Mouse (Mus musculus) CD8-positive naive resting alpha-beta T cell, adult 2 months (primary cell): ENCODE results near the gene Csta1.
"Not testable (repeated sequence)": the region's sequence is repeated elsewhere in the genome, so short reads cannot be mapped to it uniquely, and the experiment has no call there.

Experiments
- DNase-seq, 2 experiments: peaks; one replicate each; pipeline ENCODE4 v3.0.0; 2022; ENCODE audit warnings: low read depth in 2 of 2, low spot score in 2 of 2

Csta1 gene

GRCm38 (mm10) chr16:36131141-36131540, at the start of gene Csta1:
TSS of gene Csta1 (minus strand) at chr16:36131241.
- no peak for DNase-seq

DNA sequence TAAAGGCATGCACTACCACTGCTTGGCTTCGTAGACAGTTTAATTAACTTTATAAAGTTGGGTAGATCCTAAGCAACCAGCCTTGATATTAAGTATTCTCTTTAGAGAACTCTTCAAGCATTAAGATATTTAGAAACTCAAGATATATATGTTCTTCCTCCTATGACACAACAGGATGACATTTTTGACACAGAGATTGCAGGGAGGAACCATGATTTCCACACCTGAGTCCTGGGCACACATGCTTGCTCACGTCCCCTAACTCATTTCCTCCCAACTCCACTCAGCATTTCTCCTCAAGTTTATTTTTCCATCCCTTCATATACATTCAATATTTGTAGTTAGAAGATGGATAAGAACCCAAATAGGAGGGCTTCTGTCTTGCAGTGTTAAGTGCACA, 48.9 kb upstream of the Csta1 start:
- no peak for DNase-seq

DNA sequence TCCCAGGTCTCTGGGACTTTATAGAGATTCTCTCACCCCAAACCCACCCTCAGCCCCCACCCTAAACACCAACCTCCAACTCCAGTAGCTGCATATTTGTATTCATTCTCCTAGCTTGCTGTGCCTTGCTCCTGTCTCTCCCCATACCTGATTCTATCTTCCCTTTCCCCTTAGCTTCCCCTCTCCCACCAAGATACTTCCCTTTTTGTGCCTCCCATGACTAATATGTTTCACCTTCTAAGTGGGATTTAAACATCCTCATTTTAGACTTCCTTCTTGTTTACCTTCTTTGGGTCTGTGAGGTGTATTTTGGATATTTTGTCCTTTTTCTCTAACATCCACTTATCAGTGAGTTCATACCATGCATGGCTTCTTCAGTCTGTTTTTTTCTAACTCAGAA, 45.1 kb upstream of the Csta1 start:
- no peak for DNase-seq

GRCm38 (mm10) chr16:36167841-36168240, 36.8 kb upstream of the Csta1 start:
- DNase-seq: not testable (repeated sequence)

DNA sequence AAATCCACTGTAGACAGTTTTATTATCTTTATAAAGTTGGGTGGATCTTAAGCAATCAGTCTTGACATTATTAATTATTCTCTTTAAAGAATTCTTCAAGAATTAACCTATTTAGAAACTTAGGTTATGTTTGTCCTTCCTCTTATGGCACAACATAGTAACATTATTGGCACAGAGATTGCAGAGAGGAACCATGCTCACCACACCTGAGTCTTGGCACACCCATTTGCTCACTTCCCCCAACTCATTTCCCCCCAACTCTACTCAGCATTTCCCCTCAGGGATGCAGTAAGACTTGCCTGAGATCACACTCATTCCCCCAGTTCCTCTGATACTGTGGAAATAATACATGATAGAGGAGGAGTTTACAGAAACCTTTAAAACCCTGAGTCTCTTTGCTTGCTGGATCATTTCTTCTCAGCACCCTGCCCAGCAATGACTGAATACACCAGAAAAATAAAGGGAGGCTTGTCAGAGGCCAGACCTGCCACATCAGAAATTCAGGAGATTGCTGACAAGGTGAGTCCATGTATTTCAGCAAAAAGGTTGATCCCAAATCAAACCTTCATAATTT, 25.4 kb upstream of the Csta1 start, which contains the start of gene Stfa2l1:
Gene Stfa2l1, plus strand, starts transcription at position 410 of the 574 bp plus-strand sequence.
- no peak for DNase-seq

- DNase-seq: no peak
Observed at GRCm38 (mm10) chr16:36138201-36138600, 7.2 kb upstream of the Csta1 start.

GRCm38 (mm10) chr16:36128092-36128491, 2.9 kb downstream of the Csta1 start:
- DNase-seq: no peak

GRCm38 (mm10) chr16:36115751-36116150, 15.3 kb downstream of the Csta1 start:
- not testable (repeated sequence) for DNase-seq

- DNase-seq: not testable (repeated sequence)
Observed at GRCm38 (mm10) chr16:36111486-36111885, 19.6 kb downstream of the Csta1 start.

DNA sequence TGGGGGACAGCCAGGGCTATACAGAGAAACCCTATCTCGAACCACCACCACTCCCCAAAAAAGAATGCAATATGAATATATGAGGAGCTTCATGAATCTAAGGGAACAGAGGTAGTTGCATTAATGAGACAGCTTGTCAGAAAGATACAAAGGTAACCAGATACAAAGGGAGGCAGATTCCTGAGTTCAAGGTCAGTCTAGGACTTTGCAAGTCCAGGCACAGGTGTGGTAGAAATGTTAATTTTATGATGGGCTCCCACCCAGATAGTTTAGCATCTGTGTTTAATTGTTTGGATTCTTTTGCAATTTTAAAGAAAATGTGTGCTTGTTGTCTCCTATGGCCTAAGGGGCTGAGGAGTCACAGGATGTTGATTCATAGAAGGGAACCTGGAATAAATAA, 28.8 kb downstream of the Csta1 start:
- DNase-seq: no peak

GRCm38 (mm10) chr16:36101526-36101925, 29.5 kb downstream of the Csta1 start:
- no peak for DNase-seq

DNA sequence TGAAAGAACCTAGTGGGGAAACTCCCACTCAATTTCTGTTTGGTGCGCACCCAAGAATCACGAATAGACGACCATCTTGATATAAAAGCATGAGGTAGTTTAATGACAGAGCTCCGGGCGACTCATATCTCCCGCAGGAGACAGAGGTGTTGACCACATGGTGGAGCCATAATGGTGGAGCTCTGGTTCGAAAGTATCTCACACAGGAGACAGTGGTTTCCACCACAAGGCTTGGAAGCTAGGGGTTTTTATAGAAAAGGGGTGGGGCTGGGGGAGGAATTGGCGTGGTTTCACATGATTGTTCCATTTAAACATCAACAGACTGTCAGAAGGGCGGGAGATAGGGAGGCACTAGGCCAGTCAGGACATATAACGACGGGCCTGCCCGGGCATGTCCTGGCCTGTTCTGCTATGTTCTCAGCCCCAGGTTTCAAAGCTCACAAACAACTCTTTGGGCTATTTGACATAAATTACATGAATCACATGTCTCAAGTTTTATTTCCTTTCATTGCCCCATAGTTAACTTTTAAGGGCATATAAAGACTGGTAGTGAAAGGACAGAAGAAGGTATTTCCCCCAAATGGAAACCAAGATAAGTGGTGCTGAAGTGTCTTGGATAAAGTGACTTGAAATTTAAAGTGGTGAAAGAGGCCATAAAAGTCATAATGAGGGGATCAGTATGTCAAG, 33.1 kb downstream of the Csta1 start:
- DNase-seq: not testable (repeated sequence)

GRCm38 (mm10) chr16:36094079-36094478, 37.0 kb downstream of the Csta1 start:
- DNase-seq: no peak

DNA sequence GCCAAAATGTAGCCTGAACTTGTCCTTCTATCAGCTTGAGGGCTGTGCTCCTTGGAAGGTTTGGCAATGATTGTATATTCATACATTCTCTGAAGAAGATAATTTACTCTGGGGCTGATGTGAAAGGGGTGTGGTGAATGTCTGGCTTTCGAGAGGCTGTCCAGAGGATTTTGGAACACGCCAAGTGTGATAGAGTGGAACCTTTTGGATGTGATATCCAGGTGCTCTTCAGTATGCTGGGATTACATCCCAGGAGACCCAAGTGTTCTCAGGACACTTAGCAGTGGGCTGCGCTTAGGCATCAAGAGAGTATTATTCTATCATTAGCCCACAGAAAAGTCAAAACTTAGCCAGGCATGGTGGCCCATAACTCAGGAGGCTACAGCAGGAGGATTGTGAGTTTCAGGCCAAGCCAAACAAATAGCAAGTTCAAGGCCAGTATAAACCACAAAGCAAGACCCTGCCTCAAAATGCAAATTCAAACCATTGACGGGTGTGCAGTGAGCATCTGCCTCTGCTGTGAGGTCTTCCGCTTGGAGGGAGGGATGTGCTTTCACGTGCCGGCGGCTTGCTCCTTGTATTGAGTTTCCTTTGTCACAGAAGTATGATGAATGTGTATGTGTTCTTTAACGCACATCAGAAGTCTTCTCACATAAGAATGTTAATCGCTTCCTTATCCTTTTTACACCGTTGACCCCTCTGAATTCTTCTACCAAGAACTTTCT, 40.1 kb downstream of the Csta1 start:
- no peak for DNase-seq

GRCm38 (mm10) chr16:36089850-36090616, 41.0 kb downstream of the Csta1 start:
- DNase-seq: no peak

DNA sequence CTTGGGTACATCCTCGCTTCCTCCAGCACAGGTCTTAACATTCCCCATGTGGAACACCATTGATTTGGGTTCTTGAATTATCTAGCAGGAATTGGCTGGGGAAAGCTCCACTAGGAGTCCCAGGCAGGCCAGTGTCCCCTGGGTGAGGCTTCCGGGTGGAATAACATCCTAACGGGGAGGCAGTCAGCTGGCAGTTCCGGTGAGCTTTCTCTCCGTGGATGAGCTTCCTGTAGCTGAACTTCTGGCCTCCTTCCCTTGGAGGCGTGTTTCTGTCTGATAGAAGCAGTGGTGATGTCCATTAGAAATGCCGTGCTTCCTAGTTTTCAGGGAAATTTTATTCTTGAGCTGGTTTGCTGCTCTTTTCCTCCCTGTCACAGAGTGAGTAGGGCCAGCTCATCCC, 42.0 kb downstream of the Csta1 start:
- no peak for DNase-seq

- DNase-seq: no peak
Observed at GRCm38 (mm10) chr16:36087846-36088245, 43.2 kb downstream of the Csta1 start.

- no peak for DNase-seq
Observed at GRCm38 (mm10) chr16:36079916-36080315, 51.1 kb downstream of the Csta1 start.

DNA sequence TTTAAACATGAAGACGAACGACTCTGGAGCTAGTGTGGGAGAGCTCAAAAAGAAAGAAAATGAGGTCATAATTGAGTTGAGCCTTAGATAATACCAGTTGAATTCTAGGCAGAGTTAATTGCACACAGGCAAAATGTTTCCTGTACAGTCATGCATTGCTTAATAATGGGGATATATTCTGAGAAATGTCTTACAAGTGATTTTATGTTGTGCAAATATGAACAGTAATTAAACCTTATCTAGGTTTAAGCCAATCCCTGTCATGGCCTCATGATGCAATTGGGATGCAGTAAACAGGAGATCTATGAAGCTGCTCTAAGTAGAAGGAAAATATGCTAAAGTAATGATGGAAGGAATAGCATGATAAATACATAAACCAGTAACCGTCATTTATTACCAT, 56.3 kb downstream of the Csta1 start:
- no peak for DNase-seq

DNA sequence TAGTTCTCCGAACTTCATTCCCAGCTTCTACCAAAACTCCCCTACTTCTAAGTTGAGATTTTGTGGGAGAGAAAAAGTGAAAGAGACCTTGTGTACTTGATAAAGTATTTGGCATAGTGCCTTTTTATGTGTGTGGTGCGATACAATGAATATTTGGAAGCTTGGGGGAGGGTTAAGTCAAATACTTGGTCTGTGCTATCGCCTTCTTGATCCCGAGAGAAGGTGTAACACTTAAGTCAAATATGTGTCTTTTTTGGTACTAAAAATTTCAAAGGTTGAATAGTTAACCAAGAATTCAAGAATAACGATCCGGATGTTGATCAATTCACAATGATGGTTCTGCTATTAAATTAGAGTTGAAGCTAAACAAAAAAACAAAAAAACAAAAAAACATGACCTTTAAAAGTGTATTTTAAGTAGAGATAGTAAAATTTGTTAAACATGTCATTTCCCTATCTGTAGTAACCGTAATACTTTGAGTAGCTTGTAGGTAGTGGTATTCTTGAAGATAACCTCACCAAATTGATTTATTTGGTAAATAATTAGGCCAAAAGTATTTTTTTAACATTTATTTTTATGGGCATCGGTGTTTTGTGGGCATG, 58.5 kb downstream of the Csta1 start:
- no peak for DNase-seq
